Mouse (Mus musculus): ENCODE results near the gene 2510039O18Rik.

Gene 2510039O18Rik

DNA sequence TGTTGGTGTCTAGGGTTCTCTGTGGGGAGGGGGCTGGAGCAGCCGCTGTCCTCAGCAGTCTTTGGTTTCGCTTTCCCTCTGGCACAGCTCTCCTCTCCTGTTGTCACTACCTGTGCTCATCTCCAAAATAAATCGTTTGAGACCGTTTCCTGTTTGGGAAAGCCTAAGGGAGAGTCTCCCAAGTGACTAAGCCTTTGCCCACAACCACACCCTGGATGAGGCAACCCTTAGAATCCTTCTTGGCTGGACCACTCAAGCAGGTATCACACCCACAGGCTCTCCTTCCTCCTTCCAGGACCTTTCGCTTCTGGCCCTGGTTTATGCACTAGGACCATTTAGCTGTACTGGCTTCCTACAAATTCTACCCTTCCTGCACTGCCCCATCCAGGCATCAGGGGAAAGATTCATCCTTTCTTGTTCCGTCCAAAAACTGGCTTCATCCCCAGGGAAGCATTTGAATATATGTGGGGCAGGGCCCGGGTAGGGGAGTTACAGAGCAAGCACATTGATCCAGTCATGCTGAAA lies 52.9 kb downstream of the 2510039O18Rik start:
- no peak for DNase-seq (ENCODE audit: low spot score)

DNA sequence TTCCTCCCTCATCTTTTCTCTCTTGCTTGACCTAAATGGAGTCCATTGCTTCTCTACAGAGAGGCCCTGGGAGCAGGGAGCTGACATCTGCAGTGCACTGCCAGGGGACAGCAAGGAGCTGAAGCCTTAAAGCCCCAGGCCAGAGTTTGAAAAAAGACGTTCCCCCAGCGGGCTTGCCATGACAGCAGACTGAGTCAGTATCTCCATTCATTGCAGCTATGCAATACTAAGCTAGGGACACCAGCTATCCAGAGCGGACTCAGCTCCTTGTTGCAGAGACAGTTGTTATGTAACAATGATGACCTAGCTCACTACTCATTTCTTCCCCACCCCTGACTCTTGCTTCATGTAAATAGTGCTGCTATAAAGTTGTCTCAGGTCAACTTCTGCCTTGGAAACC lies 54.6 kb downstream of the 2510039O18Rik start:
- DNase-seq (ENCODE audit: low spot score) = no peak

All from urinary bladder, postnatal 14 days (tissue).